Mouse (Mus musculus): ENCODE measurements at regions not wholly inside any gene's neighbourhood (a gene's known extent, or its start where the extent isn't known, plus 50 kb on each side); places are given as distances from the start of the nearest gene placed in this dataset.

DNA sequence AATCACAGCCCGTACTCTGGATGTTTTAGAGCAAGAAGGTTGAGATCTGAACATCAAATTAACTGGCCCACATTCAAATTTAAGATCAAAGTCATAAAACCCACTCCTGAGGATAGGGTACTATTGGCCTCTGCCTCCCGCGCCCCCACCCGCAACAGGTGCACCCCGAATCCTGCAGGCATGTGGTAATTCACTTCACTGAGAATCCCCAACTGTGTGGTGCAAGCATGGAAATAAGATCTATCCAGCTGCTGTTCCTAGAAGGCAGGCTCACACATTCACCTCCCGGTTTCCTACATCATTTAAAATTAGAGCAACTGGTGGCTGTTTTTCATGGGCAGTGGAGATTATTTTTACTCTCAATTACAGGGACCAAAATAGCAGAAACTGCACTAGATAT lies 87.8 kb upstream of the Tnfsf11 start:
- H3K4me1 ChIP-seq (ENCODE audit: control insufficient read depth, insufficient read depth, low read length) = no peaks in the 10 kb centered on the region
- no peak overlapping the region for H3K4me3 ChIP-seq (replicated peaks; ENCODE audit: insufficient read depth, low read depth, low read length)
- H3K27me3 ChIP-seq (ENCODE audit: control insufficient read depth, insufficient read depth, low read length) = no peaks in the 10 kb centered on the region
- WGBS = 91% methylated on average over 6 of the region's 6 CpGs
- DNase-seq = no peak
- TF ChIP-seq CTCF (IDR thresholded peaks at IDR 0.05; ENCODE audit: borderline replicate concordance, insufficient read depth, low read depth, low read length) = no peak
- TF ChIP-seq POLR2A (IDR thresholded peaks at IDR 0.05; ENCODE audit: borderline replicate concordance, insufficient read depth, low read length) = no peak
- no peak overlapping the region for H3K27ac ChIP-seq (ENCODE audit: insufficient read depth, low read length)

DNA sequence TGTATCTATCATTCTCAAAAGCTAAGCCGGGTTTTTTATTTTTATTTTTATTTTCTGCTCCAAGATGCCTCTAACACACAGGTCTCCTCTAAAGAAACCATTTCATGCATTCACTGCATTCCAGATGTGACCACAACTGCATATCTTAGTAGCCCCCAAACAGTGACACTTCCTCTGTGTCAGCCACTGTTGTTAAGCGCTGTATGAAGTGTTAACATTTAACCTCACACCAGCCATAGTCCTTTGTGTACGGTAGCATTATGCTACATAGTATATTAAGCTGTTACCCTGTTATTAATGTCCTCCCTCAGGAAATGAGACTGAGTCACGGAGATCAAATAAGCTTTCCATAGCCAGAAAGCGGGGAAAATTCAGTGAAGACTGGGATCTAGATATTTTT lies 79.2 kb upstream of the Tnfsf11 start:
- no peak for DNase-seq
- Histone ChIP-seq H3K4me1 (ENCODE audit: control insufficient read depth, insufficient read depth, low read length) (peaks cover 5% of the 10 kb centered on the region; the same call in 1 of the 2 replicates), H3K27ac (ENCODE audit: insufficient read depth, low read length) (no peak overlapping the region), H3K4me3 (replicated peaks; ENCODE audit: insufficient read depth, low read depth, low read length) (no peak overlapping the region), H3K27me3 (ENCODE audit: control insufficient read depth, insufficient read depth, low read length) (no peaks in the 10 kb centered on the region; the same call in 1 of the 2 replicates)
- no peak for TF ChIP-seq CTCF (IDR thresholded peaks at IDR 0.05; ENCODE audit: borderline replicate concordance, insufficient read depth, low read depth, low read length)
- TF ChIP-seq POLR2A (IDR thresholded peaks at IDR 0.05; ENCODE audit: borderline replicate concordance, insufficient read depth, low read length) = no peak
- WGBS = 90% methylated on average over 5 of the region's 5 CpGs

DNA sequence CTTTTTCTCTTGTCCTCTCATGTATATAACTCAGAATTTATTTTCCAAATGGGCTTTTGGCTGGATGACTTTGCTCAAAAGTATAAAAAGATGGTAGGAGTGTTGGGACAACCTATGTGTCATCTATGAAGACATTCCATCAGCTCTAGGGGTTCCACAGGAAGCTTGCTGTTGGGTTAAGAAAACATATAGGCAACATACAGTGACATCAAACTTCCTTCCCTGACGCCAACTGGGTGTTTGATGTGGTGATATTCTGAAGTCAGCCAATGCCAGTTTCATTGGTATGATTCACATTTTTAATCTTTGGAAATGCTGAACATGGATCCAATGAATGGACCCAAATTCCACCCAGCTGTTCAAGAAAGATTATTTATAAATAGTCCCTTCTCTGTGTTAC lies 76.5 kb upstream of the Tnfsf11 start:
- Histone ChIP-seq H3K4me1 (ENCODE audit: control insufficient read depth, insufficient read depth, low read length) (peaks cover 5% of the 10 kb centered on the region; the same call in 1 of the 2 replicates), H3K4me3 (replicated peaks; ENCODE audit: insufficient read depth, low read depth, low read length) (no peak overlapping the region), H3K27me3 (ENCODE audit: control insufficient read depth, insufficient read depth, low read length) (no peaks in the 10 kb centered on the region; the same call in 1 of the 2 replicates), H3K27ac (ENCODE audit: insufficient read depth, low read length) (no peak overlapping the region)
- no peak for TF ChIP-seq CTCF (IDR thresholded peaks at IDR 0.05; ENCODE audit: borderline replicate concordance, insufficient read depth, low read depth, low read length)
- no peak for TF ChIP-seq POLR2A (IDR thresholded peaks at IDR 0.05; ENCODE audit: borderline replicate concordance, insufficient read depth, low read length)
- 98% methylated on average over 1 of the region's 1 CpGs for WGBS
- no peak for DNase-seq

DNA sequence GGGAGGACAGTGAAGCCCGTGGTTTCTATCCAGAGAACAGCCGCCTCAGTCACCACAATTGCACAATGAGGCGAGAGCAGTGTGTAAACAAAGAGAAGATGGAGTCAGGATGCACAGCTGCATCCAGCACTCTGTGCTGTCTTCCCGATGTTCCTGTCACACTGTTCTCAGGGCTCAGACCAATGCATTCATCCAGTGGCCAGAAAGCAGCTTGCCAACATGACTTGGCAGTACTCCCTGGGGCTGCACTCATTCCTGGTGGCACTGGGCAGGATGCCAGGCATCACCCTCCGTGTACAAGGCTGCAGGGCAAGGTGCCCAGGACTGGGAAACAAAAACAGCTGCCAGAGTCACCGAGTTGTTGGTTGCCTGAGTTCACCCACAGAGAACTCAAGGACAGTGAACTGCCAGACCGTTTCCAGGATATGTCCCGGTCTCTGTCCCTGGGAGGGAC lies 75.4 kb upstream of the Tnfsf11 start:
- WGBS = 2% methylated on average over 8 of the region's 8 CpGs
- Histone ChIP-seq H3K4me3 (replicated peaks; ENCODE audit: insufficient read depth, low read depth, low read length) (no peak overlapping the region), H3K4me1 (ENCODE audit: control insufficient read depth, insufficient read depth, low read length) (peaks cover 5% of the 10 kb centered on the region; the same call in 1 of the 2 replicates), H3K27me3 (ENCODE audit: control insufficient read depth, insufficient read depth, low read length) (no peaks in the 10 kb centered on the region; the same call in 1 of the 2 replicates), H3K27ac (ENCODE audit: insufficient read depth, low read length) (0 out of 2 replicates have a peak overlapping the region, but pooled peaks have one; percentile 64)
- TF ChIP-seq CTCF (IDR thresholded peaks at IDR 0.05; ENCODE audit: borderline replicate concordance, insufficient read depth, low read depth, low read length) (no peak), POLR2A (IDR thresholded peaks at IDR 0.05; ENCODE audit: borderline replicate concordance, insufficient read depth, low read length) (no peak)
- peak; percentile 73 to 81 for DNase-seq

DNA sequence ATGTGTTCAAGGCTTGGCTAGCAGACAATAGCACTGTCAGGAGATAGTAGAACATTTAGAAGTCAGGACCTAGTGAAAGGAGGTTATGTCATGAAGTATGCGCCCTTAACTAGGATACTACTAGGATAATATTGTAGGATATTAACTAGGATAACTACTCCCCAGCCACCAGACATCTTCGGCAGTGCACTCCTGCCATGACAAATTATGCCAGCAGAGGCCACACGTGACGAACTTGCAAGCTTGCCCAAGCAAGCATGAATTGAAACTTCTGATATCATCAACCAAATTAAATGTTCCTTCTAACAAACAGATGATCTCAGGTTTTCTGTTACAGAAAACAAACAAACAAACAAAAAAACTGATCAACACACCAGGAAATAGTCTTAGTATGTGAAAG lies 72.2 kb upstream of the Tnfsf11 start:
- no peak for DNase-seq
- no peak for TF ChIP-seq CTCF (IDR thresholded peaks at IDR 0.05; ENCODE audit: borderline replicate concordance, insufficient read depth, low read depth, low read length)
- no peak for TF ChIP-seq POLR2A (IDR thresholded peaks at IDR 0.05; ENCODE audit: borderline replicate concordance, insufficient read depth, low read length)
- Histone ChIP-seq H3K27me3 (ENCODE audit: control insufficient read depth, insufficient read depth, low read length) (no peaks in the 10 kb centered on the region; the same call in 1 of the 2 replicates), H3K4me1 (ENCODE audit: control insufficient read depth, insufficient read depth, low read length) (peaks cover 5% of the 10 kb centered on the region; the same call in 1 of the 2 replicates), H3K27ac (ENCODE audit: insufficient read depth, low read length) (no peak overlapping the region), H3K4me3 (replicated peaks; ENCODE audit: insufficient read depth, low read depth, low read length) (no peak overlapping the region)
- WGBS = 44% methylated on average over 4 of the region's 4 CpGs

DNA sequence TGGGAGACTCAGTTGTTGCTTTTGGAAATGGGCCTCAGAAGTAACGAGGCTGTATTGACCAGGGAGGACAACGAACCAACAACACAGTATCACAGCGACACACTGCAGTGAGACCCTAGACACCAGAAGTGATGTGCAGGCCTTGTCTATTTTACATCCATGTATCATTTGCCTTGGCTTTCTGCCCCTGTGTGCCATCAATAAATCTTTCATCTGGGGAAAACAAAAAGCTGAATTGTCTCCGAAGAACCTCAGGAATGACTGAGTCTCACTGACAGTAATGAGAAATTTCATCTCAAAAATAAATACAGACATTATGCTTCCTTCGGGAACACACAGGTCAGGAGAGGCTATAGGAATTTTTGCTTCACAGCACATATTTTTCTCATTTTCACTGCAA lies 68.7 kb upstream of the Tnfsf11 start:
- Histone ChIP-seq H3K27me3 (ENCODE audit: control insufficient read depth, insufficient read depth, low read length) (no peaks in the 10 kb centered on the region), H3K4me3 (replicated peaks; ENCODE audit: insufficient read depth, low read depth, low read length) (no peak overlapping the region), H3K4me1 (ENCODE audit: control insufficient read depth, insufficient read depth, low read length) (no peaks in the 10 kb centered on the region), H3K27ac (ENCODE audit: insufficient read depth, low read length) (no peak overlapping the region)
- no peak for DNase-seq
- TF ChIP-seq CTCF (IDR thresholded peaks at IDR 0.05; ENCODE audit: borderline replicate concordance, insufficient read depth, low read depth, low read length) = no peak
- TF ChIP-seq POLR2A (IDR thresholded peaks at IDR 0.05; ENCODE audit: borderline replicate concordance, insufficient read depth, low read length) = no peak
- 79% methylated on average over 5 of the region's 5 CpGs for WGBS

DNA sequence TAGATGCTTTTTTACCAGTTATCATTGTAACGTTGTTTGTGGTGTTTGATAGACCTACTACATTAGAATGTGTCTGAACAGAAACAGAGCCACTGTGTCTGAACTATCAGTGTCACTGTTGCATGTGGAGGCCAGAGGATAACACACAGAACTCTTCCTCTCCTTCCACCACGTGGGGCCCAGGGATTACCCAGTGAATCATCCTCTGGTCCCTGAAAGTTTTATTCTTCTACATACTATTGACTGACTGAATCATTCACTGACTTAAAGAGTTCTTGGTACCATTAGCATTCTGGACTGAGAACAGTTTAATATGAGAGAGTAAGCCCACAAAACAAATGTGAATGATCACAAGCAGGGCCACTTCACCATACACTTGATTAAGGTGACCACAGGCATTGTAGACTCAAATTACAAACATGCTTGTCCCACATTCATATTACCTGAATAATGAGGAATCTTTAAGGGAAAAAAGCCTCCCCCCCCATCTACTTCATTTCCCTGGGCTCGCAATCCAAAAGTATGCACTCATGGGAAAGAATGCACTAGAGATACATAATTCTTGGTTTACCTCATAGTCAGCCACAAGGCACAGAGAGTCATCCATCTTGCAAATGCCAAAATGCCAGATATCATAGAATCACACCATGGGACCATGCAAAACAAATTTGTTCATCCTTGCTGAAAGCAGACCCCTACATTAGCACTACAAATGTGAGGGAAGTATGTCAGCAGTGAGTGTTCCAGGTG lies 68.1 kb upstream of the Tnfsf11 start:
- Histone ChIP-seq H3K4me1 (ENCODE audit: control insufficient read depth, insufficient read depth, low read length) (no peaks in the 10 kb centered on the region), H3K27me3 (ENCODE audit: control insufficient read depth, insufficient read depth, low read length) (no peaks in the 10 kb centered on the region), H3K4me3 (replicated peaks; ENCODE audit: insufficient read depth, low read depth, low read length) (no peak overlapping the region), H3K27ac (ENCODE audit: insufficient read depth, low read length) (no peak overlapping the region)
- 76% methylated on average over 3 of the region's 3 CpGs for WGBS
- DNase-seq = no peak
- TF ChIP-seq POLR2A (IDR thresholded peaks at IDR 0.05; ENCODE audit: borderline replicate concordance, insufficient read depth, low read length) = no peak
- TF ChIP-seq CTCF (IDR thresholded peaks at IDR 0.05; ENCODE audit: borderline replicate concordance, insufficient read depth, low read depth, low read length) = no peak

DNA sequence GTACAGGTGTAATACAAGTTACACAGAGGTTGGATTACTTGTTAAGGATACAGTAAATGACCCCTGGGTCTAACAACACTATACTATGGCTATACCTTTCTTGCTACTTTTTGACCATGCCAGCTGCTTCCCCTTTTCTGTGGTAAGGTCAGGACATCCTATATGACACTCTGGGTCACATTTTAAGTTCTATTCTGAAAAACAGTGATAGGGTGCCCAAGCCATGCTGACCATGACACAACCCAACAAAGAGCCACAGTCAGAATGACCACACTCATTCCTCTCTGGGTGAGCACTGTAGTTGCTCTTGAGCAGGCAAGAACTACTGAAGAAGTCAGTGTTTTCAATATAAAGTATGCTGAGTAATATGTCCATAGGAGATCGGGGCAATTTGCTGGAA lies 64.3 kb upstream of the Tnfsf11 start:
- Histone ChIP-seq H3K27ac (ENCODE audit: insufficient read depth, low read length) (no peak overlapping the region), H3K4me3 (replicated peaks; ENCODE audit: insufficient read depth, low read depth, low read length) (no peak overlapping the region), H3K27me3 (ENCODE audit: control insufficient read depth, insufficient read depth, low read length) (no peaks in the 10 kb centered on the region), H3K4me1 (ENCODE audit: control insufficient read depth, insufficient read depth, low read length) (no peaks in the 10 kb centered on the region)
- no peak for DNase-seq
- 95% methylated on average over 1 of the region's 1 CpGs for WGBS
- TF ChIP-seq POLR2A (IDR thresholded peaks at IDR 0.05; ENCODE audit: borderline replicate concordance, insufficient read depth, low read length) = no peak
- no peak for TF ChIP-seq CTCF (IDR thresholded peaks at IDR 0.05; ENCODE audit: borderline replicate concordance, insufficient read depth, low read depth, low read length)
